Mouse (Mus musculus): ENCODE results near the gene Timp2. TPM values are rescaled to one million over a fixed set of nuclear protein-coding genes. Genes with fewer than 3 reads are reported as not detected.
"Not testable (repeated sequence)": the region's sequence is repeated elsewhere in the genome, so short reads cannot be mapped to it uniquely, and the experiment has no call there.

Gene Timp2
- polyA plus RNA-seq, 1 experiment from 2014 or later, result 107 TPM

DNA sequence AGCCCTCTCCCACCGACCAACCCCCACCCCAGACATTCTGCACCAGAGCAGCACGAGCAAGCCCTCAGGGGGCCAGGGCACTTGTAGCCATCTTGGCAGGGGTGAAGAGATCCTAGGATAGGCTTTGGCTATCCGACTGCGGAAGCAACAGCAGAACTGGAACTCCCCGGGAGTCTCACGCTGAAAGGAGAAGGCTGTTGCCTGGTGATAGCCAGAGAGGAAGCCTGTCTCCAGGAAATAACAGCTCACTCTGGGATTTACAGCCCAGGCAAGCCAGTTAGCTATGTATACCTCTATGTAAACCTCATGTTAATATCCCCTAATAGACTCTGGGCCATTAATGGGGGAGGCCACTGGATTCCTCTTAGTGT is 45.0 kb upstream of the Timp2 start:
- WGBS, result 24% methylated on average over 6 of the region's 6 CpGs
- Histone ChIP-seq H3K4me1 (ENCODE audit: insufficient read depth, low read depth, low read length) (peaks cover 9% of the 10 kb centered on the region), H3K27ac (ENCODE audit: low read length) (peak overlapping the region; percentile 77), H3K36me3 (ENCODE audit: insufficient read depth, low read length) (peaks cover 3% of the 10 kb centered on the region; the same call in 1 of the 2 replicates), H3K9ac (replicated peaks; ENCODE audit: low read depth) (no peak overlapping the region), H3K4me3 (ENCODE audit: low read depth, low read length) (no peak overlapping the region), H3K9me3 (ENCODE audit: low read length) (no peaks in the 10 kb centered on the region), H3K4me2 (replicated peaks; ENCODE audit: low read depth, low read length) (peak overlapping the region; percentile 48), H3K27me3 (replicated peaks; ENCODE audit: insufficient read depth, low read length) (no peaks in the 10 kb centered on the region)
- ATAC-seq, result peak; percentile 53
- TF ChIP-seq EP300 (IDR thresholded peaks at IDR 0.05) (0 out of 2 replicates have a peak, but pooled peaks have one; percentile 11), CTCF (IDR thresholded peaks at IDR 0.05) (no peak)
- DNase-seq (ENCODE audit: low spot score), result peak; percentile 58

DNA sequence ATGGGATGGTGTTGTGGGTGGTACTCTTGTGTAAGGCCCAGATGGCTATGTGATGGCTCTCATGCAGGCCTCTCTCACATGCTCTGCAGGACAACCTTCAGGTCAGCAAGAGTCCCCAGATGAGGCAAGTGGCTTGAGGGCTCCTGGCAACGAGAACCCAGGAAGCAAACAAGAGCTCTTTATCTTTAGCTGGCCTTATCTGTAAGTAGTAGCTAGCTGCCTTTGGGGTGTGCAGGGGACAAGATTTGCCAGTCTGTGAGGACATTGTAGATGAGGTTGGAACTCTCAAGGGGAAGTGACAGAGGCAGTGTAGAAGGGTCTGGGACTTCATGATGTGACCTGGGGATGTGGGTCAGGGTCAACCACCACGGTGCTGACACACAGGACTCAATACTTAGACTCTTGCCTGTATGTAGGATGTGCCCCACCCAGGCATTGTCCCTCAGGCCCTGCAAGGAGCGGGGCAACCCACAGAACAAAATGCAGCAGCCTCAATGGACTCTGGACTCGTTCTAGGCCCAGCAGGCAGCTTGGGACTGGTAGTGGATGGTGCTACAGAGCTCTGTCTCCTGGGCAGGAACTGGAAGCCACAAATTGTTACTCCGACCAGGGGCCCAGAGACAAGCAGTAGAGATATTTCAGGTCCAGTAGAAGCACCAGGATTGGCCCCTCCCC is 44.5 kb upstream of the Timp2 start:
- H3K4me2 ChIP-seq (replicated peaks; ENCODE audit: low read depth, low read length), result peak overlapping the region; percentile 48
- no peaks in the 10 kb centered on the region for H3K27me3 ChIP-seq (replicated peaks; ENCODE audit: insufficient read depth, low read length)
- ATAC-seq (peak; percentile 46), DNase-seq (ENCODE audit: low spot score) (peak; percentile 33)
- H3K36me3 ChIP-seq (ENCODE audit: insufficient read depth, low read length), result peaks cover 3% of the 10 kb centered on the region; the same call in 1 of the 2 replicates
- H3K9ac ChIP-seq (replicated peaks; ENCODE audit: low read depth), result no peak overlapping the region
- TF ChIP-seq CTCF (IDR thresholded peaks at IDR 0.05) (no peak), EP300 (IDR thresholded peaks at IDR 0.05) (no peak)
- H3K4me1 ChIP-seq (ENCODE audit: insufficient read depth, low read depth, low read length), result peaks cover 9% of the 10 kb centered on the region
- peak overlapping the region; percentile 77 for H3K27ac ChIP-seq (ENCODE audit: low read length)
- no peaks in the 10 kb centered on the region for H3K9me3 ChIP-seq (ENCODE audit: low read length)
- no peak overlapping the region for H3K4me3 ChIP-seq (ENCODE audit: low read depth, low read length)
- WGBS, result 38% methylated on average over 5 of the region's 5 CpGs

- TF ChIP-seq EP300 (IDR thresholded peaks at IDR 0.05) (no peak), CTCF (IDR thresholded peaks at IDR 0.05) (no peak)
- Histone ChIP-seq H3K27ac (ENCODE audit: low read length) (no peak overlapping the region), H3K9ac (replicated peaks; ENCODE audit: low read depth) (no peak overlapping the region), H3K27me3 (replicated peaks; ENCODE audit: insufficient read depth, low read length) (no peaks in the 10 kb centered on the region), H3K4me3 (ENCODE audit: low read depth, low read length) (no peak overlapping the region), H3K9me3 (ENCODE audit: low read length) (no peaks in the 10 kb centered on the region), H3K4me2 (replicated peaks; ENCODE audit: low read depth, low read length) (no peak overlapping the region), H3K4me1 (ENCODE audit: insufficient read depth, low read depth, low read length) (peaks cover 9% of the 10 kb centered on the region), H3K36me3 (ENCODE audit: insufficient read depth, low read length) (peaks cover 4% of the 10 kb centered on the region; the same call in 1 of the 2 replicates)
- DNase-seq (ENCODE audit: low spot score) (no peak), ATAC-seq (no peak)
- 85% methylated on average over 26 of the region's 26 CpGs for WGBS
Observed at GRCm38 (mm10) chr11:118397806-118398530, 42.4 kb upstream of the Timp2 start.

DNA sequence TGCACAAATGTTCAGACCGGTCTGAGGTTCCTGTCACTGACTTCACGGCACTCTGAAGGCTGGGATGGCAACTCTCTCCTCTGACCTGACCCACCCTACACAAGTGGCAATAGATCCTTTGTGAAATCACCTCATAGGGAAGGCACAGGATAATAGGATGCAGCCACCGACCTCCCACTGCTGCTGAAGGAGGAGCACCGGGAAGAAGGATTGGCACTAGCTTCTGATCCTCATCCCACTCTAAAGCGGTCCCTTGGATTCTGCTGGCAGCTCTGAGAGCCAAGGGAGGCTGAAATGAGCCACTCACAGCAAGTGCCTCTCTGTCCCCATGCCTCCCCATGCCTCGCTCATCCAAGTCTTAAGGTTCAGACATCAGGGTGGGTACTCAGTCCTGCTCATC is 39.0 kb upstream of the Timp2 start:
- Histone ChIP-seq H3K27me3 (replicated peaks; ENCODE audit: insufficient read depth, low read length) (no peaks in the 10 kb centered on the region), H3K9ac (replicated peaks; ENCODE audit: low read depth) (no peak overlapping the region), H3K4me2 (replicated peaks; ENCODE audit: low read depth, low read length) (no peak overlapping the region), H3K27ac (ENCODE audit: low read length) (no peak overlapping the region), H3K4me3 (ENCODE audit: low read depth, low read length) (no peak overlapping the region), H3K36me3 (ENCODE audit: insufficient read depth, low read length) (peaks cover 6% of the 10 kb centered on the region; the same call in 1 of the 2 replicates), H3K4me1 (ENCODE audit: insufficient read depth, low read depth, low read length) (no peaks in the 10 kb centered on the region), H3K9me3 (ENCODE audit: low read length) (no peaks in the 10 kb centered on the region)
- ATAC-seq (no peak), DNase-seq (ENCODE audit: low spot score) (no peak)
- 58% methylated on average over 6 of the region's 6 CpGs for WGBS
- no peak for TF ChIP-seq EP300 (IDR thresholded peaks at IDR 0.05)
- no peak for TF ChIP-seq CTCF (IDR thresholded peaks at IDR 0.05)

DNA sequence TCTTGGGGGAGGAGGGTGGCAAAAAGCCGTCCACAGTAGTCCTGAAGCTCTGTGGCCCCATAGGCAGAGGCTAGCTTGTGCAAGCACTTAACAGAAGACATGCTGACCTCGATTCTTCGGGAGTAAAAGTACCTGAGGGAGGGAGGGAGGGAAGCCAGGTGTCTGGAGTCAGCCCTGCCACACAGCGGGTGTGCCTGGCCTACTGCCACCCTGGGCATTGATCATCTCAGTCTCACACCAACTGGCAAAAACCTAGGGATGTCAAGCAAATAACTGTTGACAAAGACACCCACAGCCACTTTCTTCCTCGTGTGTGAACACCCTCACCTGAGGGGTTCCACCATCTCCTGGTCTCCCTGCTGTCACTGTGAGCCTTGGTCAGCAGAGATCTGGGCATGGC is 38.5 kb upstream of the Timp2 start:
- H3K4me2 ChIP-seq (replicated peaks; ENCODE audit: low read depth, low read length), result no peak overlapping the region
- no peaks in the 10 kb centered on the region for H3K4me1 ChIP-seq (ENCODE audit: insufficient read depth, low read depth, low read length)
- no peak overlapping the region for H3K4me3 ChIP-seq (ENCODE audit: low read depth, low read length)
- H3K27me3 ChIP-seq (replicated peaks; ENCODE audit: insufficient read depth, low read length), result no peaks in the 10 kb centered on the region
- WGBS, result 50% methylated on average over 5 of the region's 5 CpGs
- no peak overlapping the region for H3K9ac ChIP-seq (replicated peaks; ENCODE audit: low read depth)
- H3K36me3 ChIP-seq (ENCODE audit: insufficient read depth, low read length), result peaks cover 6% of the 10 kb centered on the region; the same call in 1 of the 2 replicates
- no peaks in the 10 kb centered on the region for H3K9me3 ChIP-seq (ENCODE audit: low read length)
- H3K27ac ChIP-seq (ENCODE audit: low read length), result no peak overlapping the region
- TF ChIP-seq EP300 (IDR thresholded peaks at IDR 0.05) (no peak), CTCF (IDR thresholded peaks at IDR 0.05) (no peak)
- DNase-seq (ENCODE audit: low spot score) (no peak), ATAC-seq (no peak)

DNA sequence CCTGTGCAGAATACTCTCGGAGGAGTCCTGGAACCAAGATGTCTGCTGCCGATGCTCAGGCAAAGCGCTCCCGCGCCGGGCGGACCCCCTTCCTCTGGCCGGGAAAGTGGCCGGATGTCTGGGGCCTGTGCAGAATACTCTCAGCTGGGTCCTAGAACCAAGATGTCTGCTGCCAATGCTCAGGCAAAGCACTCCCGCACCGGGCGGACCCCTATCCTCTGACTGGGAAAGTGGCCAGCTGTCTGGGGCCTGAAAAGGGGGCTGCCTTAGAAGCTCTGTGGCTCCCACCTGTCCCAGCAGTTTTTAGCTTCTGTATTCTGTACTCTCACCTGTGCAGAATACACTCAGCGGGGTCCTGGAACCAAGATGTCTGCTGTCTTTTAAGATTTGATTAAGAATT is 32.3 kb upstream of the Timp2 start:
- H3K27ac ChIP-seq (ENCODE audit: low read length); H3K4me3 ChIP-seq (ENCODE audit: low read depth, low read length); ATAC-seq; H3K36me3 ChIP-seq (ENCODE audit: insufficient read depth, low read length); H3K4me1 ChIP-seq (ENCODE audit: insufficient read depth, low read depth, low read length); DNase-seq (ENCODE audit: low spot score); H3K9me3 ChIP-seq (ENCODE audit: low read length); H3K27me3 ChIP-seq (replicated peaks; ENCODE audit: insufficient read depth, low read length); H3K4me2 ChIP-seq (replicated peaks; ENCODE audit: low read depth, low read length); H3K9ac ChIP-seq (replicated peaks; ENCODE audit: low read depth): not testable (repeated sequence)
- 89% methylated on average over 13 of the region's 13 CpGs for WGBS

Measured in lung, postnatal 0 days (tissue).